Mouse (Mus musculus) heart, postnatal 0 days (tissue): ENCODE results near the gene Lingo1. TPM values are rescaled to one million over a fixed set of nuclear protein-coding genes. Genes with fewer than 3 reads are reported as not detected.

Experiments used
- ATAC-seq: fragments of 200-750 bp; cut with Nextera tagmentation; 2 replicates; pipeline ENCODE4 v1.8.0; 2017; ENCODE audit warnings: low read depth, moderate number of reproducible peaks, moderate library complexity; ENCODE audit not compliant: insufficient read depth
- DNase-seq: peaks from one replicate; pipeline ENCODE4 v3.0.0-alpha.2; 2016; ENCODE audit warnings: low spot score
- H3K27ac ChIP-seq: fragments of 300-500 bp; sonication (generic); 2 replicates; pipeline ENCODE4 v1.5.1; 2014; ENCODE audit warnings: low read depth, mild to moderate bottlenecking
- H3K27me3 ChIP-seq: fragments of 300-500 bp; sonication (generic); 2 replicates; pipeline ENCODE4 v1.6.1; 2014; ENCODE audit warnings: low read length, mixed read lengths; ENCODE audit not compliant: control insufficient read depth, insufficient read depth
- H3K36me3 ChIP-seq: fragments of 300-500 bp; sonication (generic); replicated peaks from 2 replicates; pipeline ENCODE4 v1.6.1; 2014; ENCODE audit warnings: low read length, mixed read lengths; ENCODE audit not compliant: control insufficient read depth, insufficient read depth
- H3K4me1 ChIP-seq: fragments of 300-500 bp; sonication (generic); 2 replicates; pipeline ENCODE4 v1.6.1; 2014; ENCODE audit warnings: antibody characterized with exemption; ENCODE audit not compliant: control insufficient read depth, insufficient read depth
- H3K4me2 ChIP-seq: fragments of 300-500 bp; sonication (generic); 2 replicates; pipeline ENCODE4 v1.6.1; 2014; ENCODE audit warnings: low read depth, mild to moderate bottlenecking, low read length, moderate library complexity
- H3K4me3 ChIP-seq: fragments of 300-500 bp; sonication (generic); 2 replicates; pipeline ENCODE4 v1.5.1; 2014; ENCODE audit warnings: low read depth, low read length
- H3K9ac ChIP-seq: fragments of 300-500 bp; sonication (generic); replicated peaks from 2 replicates; pipeline ENCODE4 v1.6.1; 2014; ENCODE audit warnings: low read depth, low read length, mixed read lengths
- H3K9me3 ChIP-seq: fragments of 300-500 bp; sonication (generic); replicated peaks from 2 replicates; pipeline ENCODE4 v1.6.1; 2016; ENCODE audit warnings: low read length; ENCODE audit not compliant: control insufficient read depth
- CTCF ChIP-seq: IDR thresholded peaks from 2 replicates; pipeline ENCODE4 v1.5.1; 2016; ENCODE audit warnings: antibody characterized with exemption, control low read depth, low read depth
- EP300 ChIP-seq: IDR thresholded peaks from 2 replicates; pipeline ENCODE4 v1.6.1; 2016; ENCODE audit warnings: antibody characterized with exemption, low read depth
- WGBS: fragments of 180-500 bp; shearing (Covaris S2); extraction: QIAGEN DNeasy Blood & Tissue Kit; methylation state at CpG from one replicate; pipeline ENCODE4 v1.1.7; 2014; 5-methylcytosine and 5-hydroxymethylcytosine counted together
- polyA plus RNA-seq: library from polyadenylated mRNA; unstranded; fragments of >200 nt; fragmentation: Nextera tagmentation; extraction: Ambion mirVana; gene quantifications from 2 replicates; pipeline ENCODE4 v1.2.1, GENCODE M21; 2015
- total RNA-seq: library from RNA; depleted of rRNA; stranded (reverse); fragments of >200 nt; gene quantifications from 2 replicates; pipeline ENCODE4 v1.2.3, GENCODE M21; 2014; ENCODE audit warnings: low replicate concordance; rRNA removed

Gene Lingo1
- 0.93 and 2.4 TPM in 2 replicates for total RNA-seq
- 0.66 and 1.1 TPM in 2 replicates for polyA plus RNA-seq

DNA sequence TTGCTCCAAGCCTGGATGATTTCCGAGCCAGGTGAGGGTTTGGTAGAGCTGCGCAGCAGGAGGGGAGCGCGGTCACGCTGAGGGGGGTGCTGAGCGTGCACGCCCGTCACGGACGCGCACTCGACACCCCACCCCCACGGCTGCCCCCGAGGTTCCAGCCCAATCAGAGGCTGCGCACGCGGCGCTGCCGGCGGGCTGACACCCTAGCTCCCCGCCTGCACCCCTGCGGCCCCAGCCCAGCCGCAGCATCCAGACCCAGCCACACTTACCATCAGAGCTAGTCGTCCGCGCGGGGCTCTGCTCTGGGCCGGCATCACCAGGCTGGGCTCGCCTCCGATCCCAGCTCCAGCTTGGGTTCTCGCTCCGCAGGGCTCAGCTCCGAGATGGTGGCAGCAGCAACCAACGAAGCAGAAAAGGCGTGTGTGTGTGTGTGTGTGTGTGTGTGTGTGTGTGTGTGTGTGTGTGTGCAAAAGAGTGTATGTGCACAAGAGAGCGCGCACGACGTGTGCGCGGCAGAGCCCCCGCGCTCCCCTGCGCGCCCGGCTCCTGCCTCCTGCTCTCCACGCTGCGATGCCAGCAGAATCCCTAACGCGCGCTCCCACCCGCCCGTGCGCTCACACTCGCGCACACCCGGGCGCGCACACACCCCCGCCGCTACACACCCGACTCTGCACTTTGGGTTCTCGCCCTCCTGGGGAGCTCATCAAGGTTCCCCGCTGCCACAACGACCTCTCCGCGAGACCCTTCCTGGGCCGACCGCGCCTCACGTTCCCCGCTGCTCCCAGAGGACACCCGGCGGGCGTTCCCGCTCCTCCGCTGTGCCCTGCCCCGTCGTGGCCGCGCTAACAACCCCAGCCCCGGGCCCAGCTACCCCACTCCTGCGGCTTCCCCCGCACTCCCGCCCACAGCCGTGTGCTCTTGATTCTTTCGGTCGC, at the start of gene Lingo1:
TSS of gene Lingo1 (minus strand) at position 748 of the 935 bp plus-strand sequence.
- TF ChIP-seq EP300 (no peak), CTCF (no peak)
- H3K9me3 ChIP-seq: no peaks in the 10 kb centered on the region
- H3K36me3 ChIP-seq: no peaks in the 10 kb centered on the region
- WGBS: under 1% methylated on average over 80 of the region's 88 CpGs
- no peak for DNase-seq
- ATAC-seq: 0 out of 2 replicates have a peak, but pooled peaks have one; percentile 10
- peaks cover 4% of the 10 kb centered on the region; the same call in 1 of the 2 replicates for H3K4me1 ChIP-seq
- no peak within 1 kb of the TSS for H3K27ac ChIP-seq
- H3K9ac ChIP-seq: no peak within 1 kb of the TSS
- peak within 1 kb of the TSS; percentile 47 for H3K4me3 ChIP-seq
- peaks cover 86% of the 10 kb centered on the region for H3K27me3 ChIP-seq
- H3K4me2 ChIP-seq: peak within 1 kb of the TSS; percentile 70

DNA sequence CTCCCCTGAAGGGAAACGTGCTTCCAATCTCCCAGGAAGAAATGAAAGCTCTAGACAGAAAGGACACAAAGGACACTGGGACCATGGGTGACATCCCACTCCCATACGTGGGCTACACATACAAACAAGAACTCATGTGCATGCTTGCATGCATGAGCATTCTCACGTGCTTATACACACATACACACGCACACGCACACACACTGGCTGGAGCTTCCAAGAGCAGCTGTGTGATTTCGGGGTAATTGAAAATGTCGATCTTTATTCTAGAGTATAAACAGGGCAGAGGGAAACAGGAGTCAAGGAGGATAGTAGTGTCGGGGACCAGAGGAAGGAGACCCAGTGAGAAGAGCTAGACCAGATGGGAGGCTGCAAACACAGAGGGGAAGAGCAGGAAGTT, 48.4 kb upstream of the Lingo1 start:
- no peak for DNase-seq

DNA sequence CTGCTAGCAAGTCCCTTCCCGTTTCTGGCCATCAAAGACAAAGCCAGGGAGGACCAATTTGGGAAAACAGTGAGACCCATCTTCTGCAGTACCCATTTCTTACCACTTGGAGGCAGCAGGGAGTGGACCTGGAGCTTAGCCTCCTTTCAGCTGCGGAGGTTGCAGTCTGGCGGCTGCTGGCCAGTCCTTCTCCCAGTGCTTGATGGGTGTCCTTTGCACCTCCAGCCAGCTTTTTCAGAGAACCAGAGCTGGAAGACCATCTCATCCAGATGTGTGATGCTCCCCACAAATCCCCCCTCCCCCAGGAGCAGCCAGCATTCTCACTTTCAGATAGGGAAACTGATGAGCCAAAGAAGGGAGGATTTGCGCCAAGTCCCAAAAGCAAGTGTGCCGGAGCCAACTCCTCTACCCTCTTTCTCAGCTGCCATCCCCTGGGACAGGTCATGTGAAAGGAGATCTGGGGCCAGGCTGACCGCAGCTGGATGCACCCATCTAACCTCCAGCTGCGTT, 47.5 kb upstream of the Lingo1 start:
- Histone ChIP-seq H3K36me3 (no peaks in the 10 kb centered on the region), H3K9ac (no peak overlapping the region), H3K9me3 (no peaks in the 10 kb centered on the region), H3K27ac (no peak overlapping the region), H3K4me1 (0 out of 2 replicates have a peak, but pooled peaks cover 5% of the 10 kb centered on the region), H3K4me3 (no peak overlapping the region), H3K27me3 (peaks cover 6% of the 10 kb centered on the region; the same call in 1 of the 2 replicates), H3K4me2 (no peak overlapping the region)
- DNase-seq: peak; percentile 75
- 37% methylated on average over 7 of the region's 7 CpGs for WGBS
- TF ChIP-seq EP300 (no peak), CTCF (peak; percentile 95)
- peak; percentile 34; the same call in 1 of the 2 replicates for ATAC-seq

More for the DNA sequence above, 48.4 kb upstream of the Lingo1 start:
- Histone ChIP-seq H3K36me3 (no peaks in the 10 kb centered on the region), H3K27ac (no peak overlapping the region), H3K4me1 (0 out of 2 replicates have a peak, but pooled peaks cover 5% of the 10 kb centered on the region), H3K9ac (no peak overlapping the region), H3K4me2 (no peak overlapping the region), H3K9me3 (no peaks in the 10 kb centered on the region), H3K27me3 (peaks cover 6% of the 10 kb centered on the region; the same call in 1 of the 2 replicates), H3K4me3 (no peak overlapping the region)
- no peak for ATAC-seq
- 64% methylated on average over 8 of the region's 8 CpGs for WGBS
- TF ChIP-seq CTCF (no peak), EP300 (no peak)

DNA sequence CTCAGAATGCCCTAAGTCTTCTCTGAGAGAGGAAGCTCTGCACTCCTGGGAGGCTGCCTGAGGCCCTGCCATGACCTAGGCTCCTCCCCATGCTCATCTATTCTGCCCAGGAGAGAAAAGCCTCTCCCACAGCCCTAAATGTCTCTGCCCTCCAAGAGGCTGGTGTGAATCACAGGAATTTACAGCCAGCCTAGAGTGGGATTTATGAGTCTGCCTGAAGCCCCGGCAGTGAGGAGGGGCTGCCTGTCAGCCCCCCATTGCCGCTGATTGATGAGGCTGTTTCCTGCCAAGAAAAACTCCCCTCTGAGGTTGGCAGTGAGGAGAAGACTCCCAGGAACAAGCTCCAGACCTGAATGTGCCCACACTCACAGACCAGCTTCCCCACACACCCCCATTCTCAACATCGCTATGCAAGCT, 46.0 kb upstream of the Lingo1 start:
- peaks cover 6% of the 10 kb centered on the region; the same call in 1 of the 2 replicates for H3K27me3 ChIP-seq
- 0 out of 2 replicates have a peak, but pooled peaks cover 5% of the 10 kb centered on the region for H3K4me1 ChIP-seq
- H3K9me3 ChIP-seq: no peaks in the 10 kb centered on the region
- DNase-seq (no peak), ATAC-seq (no peak)
- TF ChIP-seq EP300 (no peak), CTCF (no peak)
- no peak overlapping the region for H3K4me3 ChIP-seq
- no peak overlapping the region for H3K9ac ChIP-seq
- H3K27ac ChIP-seq: no peak overlapping the region
- H3K4me2 ChIP-seq: no peak overlapping the region
- 52% methylated on average over 3 of the region's 3 CpGs for WGBS
- H3K36me3 ChIP-seq: no peaks in the 10 kb centered on the region

DNA sequence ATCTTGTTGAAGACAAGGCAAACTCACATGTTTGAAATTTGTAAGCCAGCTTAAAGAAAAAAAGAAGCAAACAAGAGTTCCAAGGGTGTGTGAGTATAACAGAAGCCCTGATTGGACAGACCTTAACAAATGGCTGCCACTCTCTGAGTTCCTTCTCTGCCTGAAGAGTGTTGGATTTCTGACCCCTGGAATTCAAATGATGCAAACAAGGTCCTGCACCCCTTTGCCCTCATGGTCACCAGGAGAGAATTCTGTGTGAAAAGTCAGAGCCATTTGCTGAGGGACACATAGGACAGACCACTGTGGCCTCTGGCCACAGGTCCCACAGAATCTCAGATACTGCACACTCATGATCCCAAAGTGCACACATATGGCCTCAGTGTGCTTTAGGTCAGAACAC, 45.6 kb upstream of the Lingo1 start:
- Histone ChIP-seq H3K36me3 (no peaks in the 10 kb centered on the region), H3K9ac (no peak overlapping the region), H3K27me3 (peaks cover 6% of the 10 kb centered on the region; the same call in 1 of the 2 replicates), H3K4me2 (no peak overlapping the region), H3K4me3 (no peak overlapping the region), H3K27ac (no peak overlapping the region), H3K4me1 (0 out of 2 replicates have a peak, but pooled peaks cover 5% of the 10 kb centered on the region), H3K9me3 (no peaks in the 10 kb centered on the region)
- DNase-seq (no peak), ATAC-seq (no peak)
- TF ChIP-seq EP300 (no peak), CTCF (no peak)
